Mouse (Mus musculus): Measurements from ENCODE around the gene H2-D1. TPM values are rescaled to one million over a fixed set of nuclear protein-coding genes. Genes with fewer than 3 reads are reported as not detected.
"Not testable (repeated sequence)": the region's sequence is repeated elsewhere in the genome, so short reads cannot be mapped to it uniquely, and the experiment has no call there.

H2-D1 gene
- total RNA-seq (2021), result 100 to 1,000 TPM; 219 to 653 TPM
- long read RNA-seq, experiment 1, transcript H2-D1-202 (8 exons, 2,102 nt), result major isoform, 1,159 of 1,512 reads
- long read RNA-seq, experiment 1, partial matches to known transcripts, result 127 of 1,512 reads
- long read RNA-seq, experiment 1, other reads (novel, unspliced or antisense), result 224 of 1,512 reads
- long read RNA-seq, experiment 2, transcript H2-D1-202 (8 exons, 2,102 nt), result major isoform, 934 of 1,230 reads
- long read RNA-seq, experiment 2, partial matches to known transcripts, result 118 of 1,230 reads
- long read RNA-seq, experiment 2, other reads (novel, unspliced or antisense), result 176 of 1,230 reads

- peak; percentile 100 for DNase-seq (ENCODE audit: low spot score in 2 of 2)
Observed at GRCm38 (mm10) chr17:35262664-35263522, at the start of gene H2-D1. Gene H2-D1, plus strand, starts transcription at chr17:35262730.

DNA sequence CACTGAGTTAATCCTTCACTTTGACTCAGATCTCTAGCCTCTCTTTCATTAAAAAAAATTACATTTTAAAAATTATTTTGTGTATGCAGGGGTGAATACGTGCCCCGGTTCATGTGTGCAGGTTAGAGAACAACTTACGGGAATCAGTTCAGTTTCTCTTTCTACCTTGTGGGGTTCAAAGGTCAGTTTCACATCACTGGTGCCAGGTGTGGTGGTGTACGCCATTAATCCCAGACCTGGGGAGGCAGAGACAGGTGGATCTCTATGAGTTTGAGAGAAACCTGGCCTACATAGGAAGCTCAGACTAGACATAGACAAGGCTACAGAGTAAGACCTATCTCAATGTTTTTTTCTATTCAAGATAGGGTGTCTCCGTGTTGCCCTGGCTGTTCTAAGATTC, 49.5 kb upstream of the H2-D1 start:
- no peak for DNase-seq (ENCODE audit: low spot score in 2 of 2)

- DNase-seq (ENCODE audit: low spot score in 2 of 2), result no peak
Observed at GRCm38 (mm10) chr17:35218516-35219193, 43.9 kb upstream of the H2-D1 start.

DNA sequence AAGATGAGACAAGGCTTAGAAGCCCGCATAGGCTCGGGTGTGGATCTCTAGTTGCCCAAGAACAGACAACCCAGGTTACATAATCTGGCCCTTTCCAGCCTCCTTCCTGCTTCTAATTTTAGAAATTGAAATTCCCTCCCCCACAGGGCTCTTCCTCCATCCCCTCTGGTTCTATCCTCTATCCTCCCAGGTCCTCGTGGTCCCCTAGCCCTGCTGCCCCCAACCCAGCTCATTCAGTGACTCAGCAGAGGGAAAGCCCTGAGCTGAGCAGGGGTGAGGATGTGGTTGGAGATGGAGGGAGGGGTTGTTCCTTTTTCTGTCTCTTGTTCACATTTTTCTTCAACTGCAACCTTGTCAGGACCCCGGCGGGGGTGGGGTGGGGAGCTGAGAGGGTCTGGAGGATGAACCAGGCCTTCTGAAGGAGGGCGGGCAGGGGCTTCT, 42.9 kb upstream of the H2-D1 start:
- no peak for DNase-seq (ENCODE audit: low spot score in 2 of 2)

DNA sequence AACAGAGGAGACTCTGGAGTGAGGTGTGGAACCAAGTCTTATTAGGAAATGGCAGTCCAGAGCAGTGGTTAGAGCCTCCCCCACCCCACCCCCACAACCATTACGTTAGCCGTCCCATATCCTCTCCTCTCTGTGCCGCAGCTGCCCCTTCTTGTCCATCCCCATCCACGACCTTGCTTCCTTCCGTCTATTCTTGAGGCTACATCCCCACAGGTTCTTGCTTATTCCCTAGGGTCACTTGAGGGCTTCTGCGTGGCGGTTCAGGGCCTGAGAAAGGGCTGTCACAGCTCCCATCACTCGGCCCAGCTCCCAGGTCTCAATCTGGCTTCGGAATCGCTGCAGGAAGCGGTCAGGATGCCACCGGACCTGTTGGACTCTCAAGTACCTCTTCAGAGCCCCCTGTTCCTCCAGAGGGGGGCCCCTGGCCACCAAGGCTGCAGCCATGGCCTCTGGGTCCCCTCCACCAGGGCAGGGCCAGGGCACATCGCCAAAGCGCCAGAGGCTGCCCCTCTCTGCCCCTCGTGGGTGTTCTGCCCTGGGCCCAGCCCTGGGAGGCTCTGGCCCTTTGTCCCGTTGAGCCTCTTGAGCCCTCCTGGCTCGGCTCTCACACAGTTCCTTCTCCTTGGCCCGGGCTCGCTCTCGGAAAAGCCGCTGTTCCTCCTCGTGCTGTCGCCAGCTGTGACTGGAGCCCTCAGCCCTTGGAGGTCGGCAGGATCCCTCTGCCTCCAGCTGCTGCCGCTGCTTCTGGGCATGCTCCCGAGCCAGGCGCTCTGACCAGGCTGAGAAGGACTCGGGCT, 42.2 kb upstream of the H2-D1 start, which contains the start of gene Gm16181:
Gene Gm16181, plus strand, starts transcription at position 679 of the 797 bp plus-strand sequence.
- no peak for DNase-seq (ENCODE audit: low spot score in 2 of 2)

DNA sequence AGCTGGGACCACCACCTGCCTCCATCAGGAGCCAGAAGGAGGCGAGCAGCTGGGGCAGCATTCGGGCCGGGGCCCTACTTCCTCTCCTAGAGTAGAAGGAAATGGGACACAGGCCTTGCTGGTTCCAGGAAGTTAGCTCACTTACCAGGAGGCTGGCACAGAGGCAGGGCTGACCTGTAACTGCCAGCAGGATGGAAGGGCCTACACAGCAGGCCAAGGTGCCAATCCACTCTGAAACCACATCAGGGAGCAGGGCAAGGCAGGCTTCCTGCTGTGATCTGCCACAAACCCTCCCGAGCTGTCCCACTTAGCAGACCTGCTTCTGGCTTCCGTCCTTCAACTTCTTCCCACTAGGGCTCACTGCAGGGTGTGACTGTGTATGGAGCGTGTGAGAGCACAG, 40.2 kb upstream of the H2-D1 start:
- no peak for DNase-seq (ENCODE audit: low spot score in 2 of 2)

DNA sequence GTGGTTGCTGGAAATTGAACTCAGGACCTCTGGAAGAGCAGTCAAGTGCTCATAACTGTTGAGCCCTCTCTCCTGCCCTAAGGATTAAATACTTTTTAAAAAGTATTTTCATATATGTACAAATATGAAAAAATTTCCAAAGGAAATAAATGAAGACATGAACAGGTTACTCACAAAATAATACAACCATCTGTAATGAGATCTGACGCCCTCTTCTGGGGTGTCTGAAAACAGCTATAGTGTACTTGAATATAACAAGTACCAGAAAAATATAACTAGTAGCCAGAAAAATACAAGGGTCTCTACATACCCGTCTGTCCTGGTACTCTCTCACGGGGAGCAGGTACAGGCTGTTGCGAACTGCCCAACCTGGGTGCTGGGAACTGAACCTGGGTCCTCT, 37.9 kb upstream of the H2-D1 start:
- DNase-seq (ENCODE audit: low spot score in 2 of 2), result no peak

DNA sequence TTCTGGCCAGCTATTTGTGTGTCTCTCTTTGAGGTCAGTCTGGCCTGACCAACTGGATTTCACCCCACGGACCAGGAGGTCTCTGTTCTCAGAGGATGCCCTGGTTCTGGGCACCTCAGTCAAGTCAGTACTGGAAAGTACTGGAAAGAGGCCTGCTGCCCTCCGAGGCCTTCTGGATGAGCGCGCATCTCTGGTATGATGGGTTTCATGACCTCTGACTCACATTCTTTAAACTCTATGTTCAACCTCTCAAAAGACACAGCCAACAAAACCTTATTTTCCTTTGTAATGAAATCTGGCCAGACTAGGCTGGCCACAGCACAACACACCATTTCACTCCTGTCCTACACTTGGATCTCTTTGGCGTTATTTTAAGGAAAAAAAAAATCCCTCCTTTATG, 37.1 kb upstream of the H2-D1 start:
- no peak for DNase-seq (ENCODE audit: low spot score in 2 of 2)

DNA sequence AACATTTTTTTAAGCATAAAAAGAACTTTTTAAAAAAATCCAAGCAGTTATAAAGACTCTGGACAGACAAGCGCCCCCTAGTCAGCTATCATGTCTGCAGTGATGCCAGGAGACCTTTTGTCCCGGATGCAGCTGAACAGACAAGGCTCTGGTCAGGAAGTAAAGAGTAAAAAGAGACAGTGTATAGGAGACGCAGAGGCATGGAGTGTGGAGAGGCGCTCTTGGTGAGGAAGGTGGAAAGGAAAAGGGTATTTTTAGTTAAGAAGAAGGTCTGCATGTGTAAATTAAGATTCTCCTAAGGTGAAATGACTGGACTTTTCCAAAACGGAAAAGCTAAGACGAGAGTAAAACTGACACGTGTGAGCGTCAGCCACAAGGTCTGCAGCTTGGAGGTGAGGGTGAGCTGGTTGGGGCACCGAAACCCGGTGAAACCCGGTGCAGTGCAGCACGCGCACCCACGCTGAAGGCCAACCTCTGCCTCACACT, 35.9 kb upstream of the H2-D1 start:
- DNase-seq (ENCODE audit: low spot score in 2 of 2), result no peak

DNA sequence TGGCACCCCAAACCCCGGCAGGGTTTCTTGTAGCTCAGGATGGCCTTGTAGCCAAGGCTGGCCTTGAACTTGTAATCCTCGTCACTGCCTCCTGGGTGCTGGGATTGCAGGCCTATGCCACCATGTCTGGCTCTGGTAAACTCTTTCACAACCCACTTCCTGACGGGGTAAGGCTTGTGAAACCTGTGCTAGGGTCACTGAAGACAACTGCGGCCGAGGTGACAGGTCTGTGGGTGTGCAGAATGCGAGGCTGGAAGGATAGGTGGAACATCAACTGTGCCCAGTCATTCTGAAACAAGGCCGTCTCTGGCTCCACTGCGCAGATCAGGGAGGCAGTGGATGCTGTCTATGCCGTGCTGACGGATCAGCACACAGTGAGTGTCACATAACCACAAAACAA, 31.5 kb upstream of the H2-D1 start:
- DNase-seq (ENCODE audit: low spot score in 2 of 2), result no peak

GRCm38 (mm10) chr17:35232043-35232442, 30.5 kb upstream of the H2-D1 start:
- peak; percentile 89 to 93 for DNase-seq (ENCODE audit: low spot score in 2 of 2)

GRCm38 (mm10) chr17:35232659-35233058, 29.9 kb upstream of the H2-D1 start:
- DNase-seq (ENCODE audit: low spot score in 2 of 2), result no peak

- no peak for DNase-seq (ENCODE audit: low spot score in 2 of 2)
Observed at GRCm38 (mm10) chr17:35233114-35233980, 29.2 kb upstream of the H2-D1 start, which contains the start of gene Atp6v1g2. Gene Atp6v1g2, plus strand, starts transcription at chr17:35233660.

DNA sequence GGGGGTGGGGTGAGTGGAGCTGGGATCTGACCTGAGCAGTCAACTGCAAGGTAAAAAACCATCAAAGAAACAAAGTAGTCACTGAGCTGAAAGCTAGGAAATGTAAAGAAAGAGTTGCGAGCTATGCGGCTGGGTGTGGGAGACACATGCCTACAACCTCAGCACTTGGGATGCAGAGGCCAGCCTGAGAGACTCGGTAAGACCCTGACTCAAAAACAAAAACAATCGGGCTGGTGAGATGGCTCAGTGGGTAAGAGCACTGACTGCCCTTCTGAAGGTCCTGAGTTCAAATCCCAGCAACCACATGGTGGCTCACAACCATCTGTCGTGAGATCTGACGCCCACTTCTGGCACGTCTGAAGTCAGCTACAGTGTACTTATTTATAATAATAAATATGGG, 28.4 kb upstream of the H2-D1 start:
- not testable (repeated sequence) for DNase-seq (ENCODE audit: low spot score in 2 of 2)

- peak; percentile 52 to 56 for DNase-seq (ENCODE audit: low spot score in 2 of 2)
Observed at GRCm38 (mm10) chr17:35234903-35235302, 27.6 kb upstream of the H2-D1 start.

GRCm38 (mm10) chr17:35235614-35236389, 26.7 kb upstream of the H2-D1 start, which contains the start of gene Nfkbil1:
Gene Nfkbil1, minus strand, starts transcription at chr17:35235792.
- peak; percentile 76 to 77 for DNase-seq (ENCODE audit: low spot score in 2 of 2)

- peak; percentile 99 to 100 for DNase-seq (ENCODE audit: low spot score in 2 of 2)
Observed at GRCm38 (mm10) chr17:35236390-35236746, 26.2 kb upstream of the H2-D1 start.

DNA sequence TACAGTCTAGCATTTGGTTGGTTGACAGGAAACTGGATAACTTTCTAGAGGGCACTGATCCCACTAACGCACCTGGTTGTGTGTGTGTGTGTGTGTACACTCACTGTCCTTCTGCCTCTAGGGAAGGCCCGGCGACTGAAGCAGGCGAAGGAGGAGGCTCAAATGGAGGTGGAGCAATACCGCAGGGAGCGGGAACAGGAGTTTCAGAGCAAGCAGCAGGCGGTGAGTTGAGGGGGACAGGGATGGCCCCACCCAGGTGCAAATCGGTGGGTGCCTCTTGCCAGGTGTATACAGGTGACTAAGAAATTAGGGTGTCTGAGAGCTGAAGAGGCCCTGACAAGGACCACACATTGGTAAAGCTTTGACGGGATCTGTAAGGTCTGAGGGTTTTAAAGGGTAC, 25.5 kb upstream of the H2-D1 start:
- no peak for DNase-seq (ENCODE audit: low spot score in 2 of 2)

DNA sequence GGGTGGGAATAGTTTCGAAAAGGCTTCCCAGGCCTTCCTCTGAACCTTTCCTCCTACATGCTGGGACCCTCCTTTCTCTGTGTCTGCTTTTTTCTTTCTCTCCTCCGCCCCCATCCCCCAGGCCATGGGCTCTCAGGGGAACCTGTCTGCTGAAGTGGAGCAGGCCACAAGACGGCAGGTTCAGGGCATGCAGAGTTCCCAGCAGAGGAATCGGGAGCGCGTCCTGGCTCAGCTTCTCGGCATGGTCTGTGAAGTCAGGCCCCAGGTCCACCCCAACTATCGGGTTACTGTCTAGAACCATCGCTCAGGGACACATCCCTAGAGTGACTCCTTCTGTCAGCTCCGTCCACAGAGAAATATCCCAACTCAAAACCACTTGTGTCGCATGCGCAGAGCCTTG, 25.0 kb upstream of the H2-D1 start:
- no peak for DNase-seq (ENCODE audit: low spot score in 2 of 2)
